Mouse (Mus musculus): ENCODE measurements around the gene Sdsl. TPM values are rescaled to one million over a fixed set of nuclear protein-coding genes. Genes with fewer than 3 reads are reported as not detected.

The Sdsl gene
- polyA plus RNA-seq, 2 experiments, result 0.61 to 1.2 TPM

- Histone ChIP-seq H3K4me2 (replicated peaks; ENCODE audit: low read depth, low read length, severe bottlenecking) (no peak overlapping the region), H3K9me3 (ENCODE audit: control insufficient read depth, low read length) (0 out of 2 replicates have a peak, but pooled peaks cover 5% of the 10 kb centered on the region), H3K9ac (ENCODE audit: low read depth, low read length, severe bottlenecking) (no peak overlapping the region), H3K27me3 (ENCODE audit: control insufficient read depth, insufficient read depth, low read length) (0 out of 2 replicates have a peak, but pooled peaks cover 3% of the 10 kb centered on the region), H3K27ac (replicated peaks; ENCODE audit: low read depth, low read length) (no peak overlapping the region), H3K36me3 (ENCODE audit: control insufficient read depth, insufficient read depth, low read length) (no peaks in the 10 kb centered on the region), H3K4me1 (ENCODE audit: control insufficient read depth, insufficient read depth, low read length) (no peaks in the 10 kb centered on the region), H3K4me3 (replicated peaks; ENCODE audit: low read length) (no peak overlapping the region)
- no peak for ATAC-seq (ENCODE audit: low FRiP score, low read depth)
- TF ChIP-seq POLR2A (IDR thresholded peaks at IDR 0.05; ENCODE audit: borderline replicate concordance, extremely low read depth, insufficient read depth, insufficient read length), result no peak
- WGBS, result 89% methylated on average over 6 of the region's 6 CpGs
- DNase-seq (ENCODE audit: low spot score), result no peak
Measured at GRCm38 (mm10) chr5:120465860-120466259, 6.8 kb downstream of the Sdsl start.

GRCm38 (mm10) chr5:120465062-120465461 lies 7.5 kb downstream of the Sdsl start:
- Histone ChIP-seq H3K9me3 (ENCODE audit: control insufficient read depth, low read length) (0 out of 2 replicates have a peak, but pooled peaks cover 5% of the 10 kb centered on the region), H3K4me2 (replicated peaks; ENCODE audit: low read depth, low read length, severe bottlenecking) (no peak overlapping the region), H3K9ac (ENCODE audit: low read depth, low read length, severe bottlenecking) (no peak overlapping the region), H3K36me3 (ENCODE audit: control insufficient read depth, insufficient read depth, low read length) (no peaks in the 10 kb centered on the region), H3K27ac (replicated peaks; ENCODE audit: low read depth, low read length) (no peak overlapping the region), H3K27me3 (ENCODE audit: control insufficient read depth, insufficient read depth, low read length) (0 out of 2 replicates have a peak, but pooled peaks cover 3% of the 10 kb centered on the region), H3K4me1 (ENCODE audit: control insufficient read depth, insufficient read depth, low read length) (no peaks in the 10 kb centered on the region), H3K4me3 (replicated peaks; ENCODE audit: low read length) (no peak overlapping the region)
- WGBS, result 35% methylated on average over 5 of the region's 5 CpGs
- no peak for DNase-seq (ENCODE audit: low spot score)
- ATAC-seq (ENCODE audit: low FRiP score, low read depth), result no peak
- TF ChIP-seq POLR2A (IDR thresholded peaks at IDR 0.05; ENCODE audit: borderline replicate concordance, extremely low read depth, insufficient read depth, insufficient read length), result no peak

DNA sequence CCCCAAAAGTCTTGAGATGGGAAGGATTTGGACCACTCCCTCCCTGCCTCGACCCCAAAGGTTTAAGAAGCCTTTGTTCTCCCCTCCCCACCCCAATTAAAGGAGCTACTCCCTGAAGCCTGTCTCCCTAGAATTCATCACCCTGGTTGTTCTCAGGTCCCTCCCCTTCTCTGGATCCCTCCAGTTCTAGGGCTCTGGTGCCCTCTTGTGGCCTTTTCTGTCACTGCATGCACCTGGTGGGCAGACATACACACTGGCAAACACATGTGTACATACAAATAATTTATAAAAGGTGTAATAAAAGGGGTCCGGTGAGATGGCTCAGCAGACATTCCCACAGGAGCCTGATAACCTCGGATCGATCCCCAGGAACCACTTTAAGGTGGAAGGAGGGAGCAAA lies 8.3 kb downstream of the Sdsl start:
- no peak for TF ChIP-seq POLR2A (IDR thresholded peaks at IDR 0.05; ENCODE audit: borderline replicate concordance, extremely low read depth, insufficient read depth, insufficient read length)
- H3K4me2 ChIP-seq (replicated peaks; ENCODE audit: low read depth, low read length, severe bottlenecking), result no peak overlapping the region
- no peak overlapping the region for H3K9ac ChIP-seq (ENCODE audit: low read depth, low read length, severe bottlenecking)
- no peak overlapping the region for H3K27ac ChIP-seq (replicated peaks; ENCODE audit: low read depth, low read length)
- 82% methylated on average over 4 of the region's 4 CpGs for WGBS
- H3K4me3 ChIP-seq (replicated peaks; ENCODE audit: low read length), result no peak overlapping the region
- H3K4me1 ChIP-seq (ENCODE audit: control insufficient read depth, insufficient read depth, low read length), result no peaks in the 10 kb centered on the region
- DNase-seq (ENCODE audit: low spot score) (no peak), ATAC-seq (ENCODE audit: low FRiP score, low read depth) (no peak)
- H3K36me3 ChIP-seq (ENCODE audit: control insufficient read depth, insufficient read depth, low read length), result no peaks in the 10 kb centered on the region
- H3K27me3 ChIP-seq (ENCODE audit: control insufficient read depth, insufficient read depth, low read length), result 0 out of 2 replicates have a peak, but pooled peaks cover 3% of the 10 kb centered on the region
- H3K9me3 ChIP-seq (ENCODE audit: control insufficient read depth, low read length), result 0 out of 2 replicates have a peak, but pooled peaks cover 5% of the 10 kb centered on the region

- ATAC-seq (ENCODE audit: low FRiP score, low read depth), result no peak
- Histone ChIP-seq H3K27ac (replicated peaks; ENCODE audit: low read depth, low read length) (no peak overlapping the region), H3K4me3 (replicated peaks; ENCODE audit: low read length) (no peak overlapping the region), H3K4me1 (ENCODE audit: control insufficient read depth, insufficient read depth, low read length) (no peaks in the 10 kb centered on the region), H3K27me3 (ENCODE audit: control insufficient read depth, insufficient read depth, low read length) (0 out of 2 replicates have a peak, but pooled peaks cover 3% of the 10 kb centered on the region), H3K36me3 (ENCODE audit: control insufficient read depth, insufficient read depth, low read length) (no peaks in the 10 kb centered on the region), H3K9ac (ENCODE audit: low read depth, low read length, severe bottlenecking) (no peak overlapping the region), H3K9me3 (ENCODE audit: control insufficient read depth, low read length) (0 out of 2 replicates have a peak, but pooled peaks cover 5% of the 10 kb centered on the region), H3K4me2 (replicated peaks; ENCODE audit: low read depth, low read length, severe bottlenecking) (no peak overlapping the region)
- WGBS, result 69% methylated on average over 14 of the region's 15 CpGs
- DNase-seq (ENCODE audit: low spot score), result no peak
- no peak for TF ChIP-seq POLR2A (IDR thresholded peaks at IDR 0.05; ENCODE audit: borderline replicate concordance, extremely low read depth, insufficient read depth, insufficient read length)
Measured at GRCm38 (mm10) chr5:120461902-120462301, 10.7 kb downstream of the Sdsl start.

- H3K9me3 ChIP-seq (ENCODE audit: control insufficient read depth, low read length), result 0 out of 2 replicates have a peak, but pooled peaks cover 1% of the 10 kb centered on the region
- H3K4me2 ChIP-seq (replicated peaks; ENCODE audit: low read depth, low read length, severe bottlenecking), result no peak overlapping the region
- no peaks in the 10 kb centered on the region for H3K36me3 ChIP-seq (ENCODE audit: control insufficient read depth, insufficient read depth, low read length)
- no peaks in the 10 kb centered on the region for H3K4me1 ChIP-seq (ENCODE audit: control insufficient read depth, insufficient read depth, low read length)
- no peak overlapping the region for H3K9ac ChIP-seq (ENCODE audit: low read depth, low read length, severe bottlenecking)
- DNase-seq (ENCODE audit: low spot score), result no peak
- 79% methylated on average over 10 of the region's 10 CpGs for WGBS
- TF ChIP-seq POLR2A (IDR thresholded peaks at IDR 0.05; ENCODE audit: borderline replicate concordance, extremely low read depth, insufficient read depth, insufficient read length), result no peak
- ATAC-seq (ENCODE audit: low FRiP score, low read depth), result no peak
- no peak overlapping the region for H3K4me3 ChIP-seq (replicated peaks; ENCODE audit: low read length)
- H3K27ac ChIP-seq (replicated peaks; ENCODE audit: low read depth, low read length), result no peak overlapping the region
- peaks cover 6% of the 10 kb centered on the region; the same call in 1 of the 2 replicates for H3K27me3 ChIP-seq (ENCODE audit: control insufficient read depth, insufficient read depth, low read length)
Measured at GRCm38 (mm10) chr5:120459133-120459532, 13.5 kb downstream of the Sdsl start.

Measured in limb, embryonic 14.5 days (tissue).